Mouse (Mus musculus) CH12.LX (cell line): ENCODE measurements at regions not wholly inside any gene's neighbourhood (a gene's known extent, or its start where the extent isn't known, plus 50 kb on each side); places are given as distances from the start of the nearest gene placed in this dataset.

Source experiments
- DNase-seq: peaks from one replicate; pipeline ENCODE4 v3.0.0-alpha.2; 2013; ENCODE audit errors: extremely low read depth
- H3K27ac ChIP-seq: 2 replicates; pipeline ENCODE4 v1.5.1; 2012; ENCODE audit warnings: low read depth, mild to moderate bottlenecking, control low read depth, moderate library complexity; ENCODE audit not compliant: insufficient read depth
- H3K27me3 ChIP-seq: replicated peaks from 2 replicates; pipeline ENCODE3; 2012; ENCODE audit warnings: inconsistent platforms
- H3K36me3 ChIP-seq, 2 experiments: replicated peaks in 1 of 2; 2 replicates each; pipeline versions ENCODE3 to v1.6.1; 2012; ENCODE audit warnings: inconsistent platforms in 1 of 2, low read length in 1 of 2, mild to moderate bottlenecking in 1 of 2, mixed read lengths in 1 of 2, moderate library complexity in 1 of 2; ENCODE audit not compliant: control insufficient read depth in 1 of 2, insufficient read depth in 1 of 2
- H3K4me1 ChIP-seq, 2 experiments: 2 replicates each; pipeline ENCODE4 v1.6.1; 2012; ENCODE audit warnings: inconsistent platforms in 1 of 2, moderate library complexity in 1 of 2; ENCODE audit not compliant: insufficient read depth in 2 of 2, control insufficient read depth in 1 of 2
- H3K4me2 ChIP-seq: 2 replicates; pipeline ENCODE4 v1.6.1; 2012; ENCODE audit warnings: low read depth, mild to moderate bottlenecking, control low read depth; ENCODE audit not compliant: poor library complexity, insufficient read depth, severe bottlenecking
- H3K4me3 ChIP-seq, 3 experiments: fragments of 150-350 bp in 1 of 3; sonication (generic) in 1 of 3; replicated peaks in 1 of 3; 2 replicates each; pipeline versions ENCODE3 to v1.5.1; 2011 to 2012; ENCODE audit warnings: low read depth in 2 of 3, low read length in 2 of 3, mild to moderate bottlenecking in 2 of 3, moderate library complexity in 2 of 3, control low read depth in 1 of 3, improper control_type of control experiment in 1 of 3, inconsistent platforms in 1 of 3, mixed read lengths in 1 of 3; ENCODE audit not compliant: poor library complexity in 1 of 3
- H3K79me2 ChIP-seq: replicated peaks from 2 replicates; pipeline ENCODE4 v1.6.1; 2012; ENCODE audit warnings: mild to moderate bottlenecking, moderate library complexity; ENCODE audit not compliant: control insufficient read depth, poor library complexity, insufficient read depth, severe bottlenecking; ENCODE audit errors: extremely low read depth
- H3K9ac ChIP-seq: 2 replicates; pipeline ENCODE4 v1.6.1; 2012; ENCODE audit warnings: low read depth, mild to moderate bottlenecking, control low read depth, moderate library complexity; ENCODE audit not compliant: insufficient read depth
- H3K9me3 ChIP-seq: replicated peaks from 2 replicates; pipeline ENCODE3; 2012; ENCODE audit warnings: low read length, inconsistent platforms, mixed read lengths
- CHD1 ChIP-seq: IDR thresholded peaks from 2 replicates; pipeline ENCODE4 v1.6.1; 2012; ENCODE audit warnings: low read depth, low read length, improper control_type of control experiment, inconsistent platforms
- CHD2 ChIP-seq: IDR thresholded peaks from 2 replicates; pipeline ENCODE4 v1.6.1; 2011; ENCODE audit warnings: low read length, improper control_type of control experiment
- E2F4 ChIP-seq: IDR thresholded peaks from 2 replicates; pipeline ENCODE4 v1.6.1; 2011; ENCODE audit warnings: low read depth, low read length, improper control_type of control experiment; ENCODE audit not compliant: insufficient replicate concordance
- ELF1 ChIP-seq: IDR thresholded peaks from 2 replicates; pipeline ENCODE4 v1.6.1; 2014; ENCODE audit warnings: low read depth, mild to moderate bottlenecking, inconsistent platforms, low read length, improper control_type of control experiment
- EP300 ChIP-seq: IDR thresholded peaks from 2 replicates; pipeline ENCODE4 v1.6.1; 2011; ENCODE audit warnings: low read length, improper control_type of control experiment
- GABPA ChIP-seq: IDR thresholded peaks from 2 replicates; pipeline ENCODE4 v1.6.1; 2012; ENCODE audit warnings: low read depth, low read length, improper control_type of control experiment, inconsistent platforms; ENCODE audit not compliant: insufficient replicate concordance
- JUN ChIP-seq: IDR thresholded peaks from 2 replicates; pipeline ENCODE4 v1.6.1; 2011; ENCODE audit warnings: low read depth, mild to moderate bottlenecking, low read length, improper control_type of control experiment, moderate library complexity; ENCODE audit not compliant: insufficient read depth
- JUND ChIP-seq: conservative IDR thresholded peaks from 2 replicates; pipeline ENCODE4 v1.6.1; 2011; ENCODE audit warnings: low read depth, low read length, improper control_type of control experiment
- MAFK ChIP-seq: IDR thresholded peaks from 2 replicates; pipeline ENCODE4 v1.6.1; 2011; ENCODE audit warnings: low read length, improper control_type of control experiment; ENCODE audit not compliant: insufficient replicate concordance
- MAX ChIP-seq: IDR thresholded peaks from 2 replicates; pipeline ENCODE4 v1.6.1; 2011; ENCODE audit warnings: low read length, improper control_type of control experiment
- MAZ ChIP-seq: IDR thresholded peaks from 2 replicates; pipeline ENCODE4 v1.6.1; 2012; ENCODE audit warnings: low read depth, mild to moderate bottlenecking, inconsistent platforms, low read length, improper control_type of control experiment, moderate library complexity
- MEF2A ChIP-seq: IDR thresholded peaks from 2 replicates; pipeline ENCODE4 v1.6.1; 2014; ENCODE audit warnings: low read depth, mild to moderate bottlenecking, inconsistent platforms, low read length, improper control_type of control experiment, borderline replicate concordance
- MXI1 ChIP-seq: IDR thresholded peaks from 2 replicates; pipeline ENCODE4 v1.6.1; 2011; ENCODE audit warnings: mild to moderate bottlenecking, low read depth, low read length, improper control_type of control experiment
- NRF1 ChIP-seq: IDR thresholded peaks from 2 replicates; pipeline ENCODE4 v1.6.1; 2014; ENCODE audit warnings: low read depth, mild to moderate bottlenecking, inconsistent platforms, low read length, improper control_type of control experiment, moderate library complexity
- POLR2A ChIP-seq: IDR thresholded peaks from 2 replicates; pipeline ENCODE4 v1.6.1; 2011; ENCODE audit warnings: low read depth, mild to moderate bottlenecking, improper control_type of control experiment, low read length
- POLR2AphosphoS2 ChIP-seq: IDR thresholded peaks from 2 replicates; pipeline ENCODE4 v1.6.1; 2011; ENCODE audit warnings: low read depth, low read length, improper control_type of control experiment
- RAD21 ChIP-seq: IDR thresholded peaks from 2 replicates; pipeline ENCODE4 v1.6.1; 2011; ENCODE audit warnings: low read depth, mild to moderate bottlenecking, low read length, improper control_type of control experiment, moderate library complexity
- RCOR1 ChIP-seq: conservative IDR thresholded peaks from 2 replicates; pipeline ENCODE4 v1.6.1; 2012; ENCODE audit warnings: low read depth, mild to moderate bottlenecking, inconsistent platforms, low read length, improper control_type of control experiment
- SIN3A ChIP-seq: IDR thresholded peaks from 2 replicates; pipeline ENCODE4 v1.6.1; 2012; ENCODE audit warnings: low read length, improper control_type of control experiment, inconsistent platforms
- SMC3 ChIP-seq: IDR thresholded peaks from 2 replicates; pipeline ENCODE4 v1.6.1; 2011; ENCODE audit warnings: low read depth, low read length, improper control_type of control experiment
- TBP ChIP-seq: conservative IDR thresholded peaks from 2 replicates; pipeline ENCODE4 v1.6.1; 2011; ENCODE audit warnings: low read depth, low read length, improper control_type of control experiment
- TCF12 ChIP-seq: IDR thresholded peaks from 2 replicates; pipeline ENCODE4 v1.6.1; 2014; ENCODE audit warnings: low read depth, mild to moderate bottlenecking, inconsistent platforms, low read length, improper control_type of control experiment
- USF1 ChIP-seq: IDR thresholded peaks from 2 replicates; pipeline ENCODE4 v1.6.1; 2014; ENCODE audit warnings: low read depth, mild to moderate bottlenecking, inconsistent platforms, low read length, improper control_type of control experiment
- USF2 ChIP-seq: conservative IDR thresholded peaks from 2 replicates; pipeline ENCODE4 v1.6.1; 2011; ENCODE audit warnings: low read depth, low read length, improper control_type of control experiment
- ZNF384 ChIP-seq: IDR thresholded peaks from 2 replicates; pipeline ENCODE4 v1.6.1; 2012; ENCODE audit warnings: low read depth, low read length, improper control_type of control experiment, inconsistent platforms
- dilution Hi-C: fragments of 300-500 bp; cut with MboI; formaldehyde crosslinking; loops from 2 replicates; pipeline ENCODE4 v1.14.3; 2020; ENCODE audit warnings: low sequenced_read_pairs; ENCODE audit not compliant: extremely low pct_unique_long_range_greater_than_20kb, extremely low pct_ligation_motif_present
- in situ Hi-C: fragments of 300-500 bp; cut with MboI; formaldehyde crosslinking; loops from 3 replicates; pipeline ENCODE4 v1.14.3; 2019; ENCODE audit warnings: low sequenced_read_pairs, low pct_ligation_motif_present, low pct_unique_long_range_greater_than_20kb, mixed read lengths

DNA sequence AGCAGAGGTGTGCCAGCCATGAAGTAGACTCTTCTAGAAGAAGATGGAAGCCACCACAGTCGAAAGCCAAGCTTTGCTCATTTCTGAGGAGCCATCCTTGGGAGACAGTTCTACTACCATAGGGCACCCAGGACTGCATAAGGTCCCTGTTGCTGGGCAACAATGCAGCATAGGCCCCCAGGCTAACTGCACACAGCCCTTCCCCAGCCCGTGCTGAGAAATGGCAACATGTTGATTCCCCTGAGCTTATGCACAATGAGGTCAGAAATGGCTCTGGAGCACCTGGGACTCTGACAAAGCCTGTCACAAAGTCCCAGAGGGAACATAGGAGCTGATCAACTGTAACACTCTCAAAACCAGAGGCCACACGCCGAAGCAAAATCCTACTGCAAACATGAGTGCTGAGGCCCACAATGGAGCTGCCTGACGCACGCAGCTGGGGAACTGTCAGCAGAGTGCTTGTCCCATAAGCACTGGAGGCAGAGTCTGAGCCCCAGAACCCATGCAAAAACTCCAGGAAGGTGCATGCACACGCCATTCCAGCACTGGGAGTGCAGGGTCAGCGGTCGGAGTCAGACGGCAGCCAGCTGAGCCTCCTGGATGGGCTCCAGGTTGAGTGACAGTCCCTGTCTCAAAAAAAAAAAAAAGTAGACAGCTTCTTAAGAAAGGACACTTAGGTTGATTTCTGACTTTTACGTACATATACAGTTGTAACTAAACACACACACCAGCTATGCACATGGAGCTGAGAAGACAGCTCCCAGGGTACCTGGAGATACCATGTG lies 120.6 kb upstream of the Ajap1 start:
- H3K9ac ChIP-seq = no peak overlapping the region
- H3K4me2 ChIP-seq = no peak overlapping the region
- in situ Hi-C loops = no loop called here
- dilution Hi-C loops = no loop called here
- no peaks in the 10 kb centered on the region for H3K79me2 ChIP-seq
- H3K4me3 ChIP-seq = no peak overlapping the region
- DNase-seq = no peak
- peaks cover 97% of the 10 kb centered on the region for H3K9me3 ChIP-seq
- no peak overlapping the region for H3K27ac ChIP-seq
- H3K27me3 ChIP-seq = no peaks in the 10 kb centered on the region
- H3K4me1 ChIP-seq = no peaks in the 10 kb centered on the region
- TF ChIP-seq EP300 = no peak
- no peak for TF ChIP-seq GABPA
- TF ChIP-seq RAD21 = no peak
- TF ChIP-seq POLR2AphosphoS2 = no peak
- TF ChIP-seq MAFK = no peak
- no peak for TF ChIP-seq JUND
- TF ChIP-seq MEF2A = no peak
- no peak for TF ChIP-seq MXI1
- no peak for TF ChIP-seq MAX
- TF ChIP-seq SMC3 = no peak
- no peak for TF ChIP-seq USF2
- no peak for TF ChIP-seq JUN
- TF ChIP-seq RCOR1 = no peak
- no peak for TF ChIP-seq ELF1
- TF ChIP-seq TCF12 = no peak
- TF ChIP-seq USF1 = no peak
- no peak for TF ChIP-seq SIN3A
- no peaks in the 10 kb centered on the region for H3K36me3 ChIP-seq

- in situ Hi-C loops = no loop called here
- dilution Hi-C loops = no loop called here
Measured at GRCm38 (mm10) chr4:153603936-153604335, 121.3 kb upstream of the Ajap1 start.

More at GRCm38 (mm10) chr4:153603936-153604335, 121.3 kb upstream of the Ajap1 start:
- Histone ChIP-seq H3K4me3 (no peak overlapping the region), H3K9me3 (peaks cover 96% of the 10 kb centered on the region), H3K36me3 (no peaks in the 10 kb centered on the region), H3K4me2 (no peak overlapping the region), H3K9ac (no peak overlapping the region), H3K27ac (no peak overlapping the region), H3K79me2 (no peaks in the 10 kb centered on the region), H3K27me3 (no peaks in the 10 kb centered on the region), H3K4me1 (no peaks in the 10 kb centered on the region)
- DNase-seq = no peak
- TF ChIP-seq POLR2AphosphoS2 (no peak), TBP (no peak), MEF2A (no peak), MAFK (no peak), CHD2 (no peak), RCOR1 (no peak), NRF1 (no peak), CHD1 (no peak), RAD21 (no peak), POLR2A (no peak), ELF1 (no peak), ZNF384 (no peak), TCF12 (no peak), GABPA (no peak), E2F4 (no peak), MAZ (no peak)
